Mouse (Mus musculus) thymus, postnatal 14 days (tissue): Measurements from ENCODE around the gene Btf3.

Experiments used
- DNase-seq: peaks from one replicate; pipeline ENCODE4 v3.0.0; 2021

Gene Btf3

GRCm38 (mm10) chr13:98336205-98336604 is 19.4 kb upstream of the Btf3 start:
- no peak for DNase-seq

- peak; percentile 45 for DNase-seq
Measured at GRCm38 (mm10) chr13:98332106-98332505, 15.3 kb upstream of the Btf3 start.

GRCm38 (mm10) chr13:98325034-98325433 is 8.2 kb upstream of the Btf3 start:
- no peak for DNase-seq

GRCm38 (mm10) chr13:98317911-98318310 is 1.1 kb upstream of the Btf3 start:
- no peak for DNase-seq

GRCm38 (mm10) chr13:98317246-98317677 is 456 bp upstream of the Btf3 start:
- DNase-seq = peak; percentile 13

GRCm38 (mm10) chr13:98316140-98316479 is 696 bp downstream of the Btf3 start:
- DNase-seq = no peak

- DNase-seq = no peak
Measured at GRCm38 (mm10) chr13:98315124-98315523, 1.7 kb downstream of the Btf3 start.

- DNase-seq = no peak
Measured at GRCm38 (mm10) chr13:98313631-98314030, 3.2 kb downstream of the Btf3 start.

GRCm38 (mm10) chr13:98311597-98311996 is 5.2 kb downstream of the Btf3 start:
- DNase-seq = no peak

- no peak for DNase-seq
Measured at GRCm38 (mm10) chr13:98308724-98309123, 8.1 kb downstream of the Btf3 start.

GRCm38 (mm10) chr13:98308004-98308403 is 8.8 kb downstream of the Btf3 start:
- DNase-seq = no peak

GRCm38 (mm10) chr13:98306852-98307475 is 9.8 kb downstream of the Btf3 start:
- DNase-seq = no peak

- no peak for DNase-seq
Measured at GRCm38 (mm10) chr13:98306393-98306792, 10.4 kb downstream of the Btf3 start.

GRCm38 (mm10) chr13:98305257-98305656 is 11.5 kb downstream of the Btf3 start:
- no peak for DNase-seq

- peak; percentile 63 for DNase-seq
Measured at GRCm38 (mm10) chr13:98298833-98299758, 17.7 kb downstream of the Btf3 start.

- no peak for DNase-seq
Measured at GRCm38 (mm10) chr13:98297883-98298482, 18.8 kb downstream of the Btf3 start.

GRCm38 (mm10) chr13:98296072-98296471 is 20.7 kb downstream of the Btf3 start:
- DNase-seq = no peak

- no peak for DNase-seq
Measured at GRCm38 (mm10) chr13:98291712-98292111, 25.1 kb downstream of the Btf3 start.

- DNase-seq = peak; percentile 6
Measured at GRCm38 (mm10) chr13:98290719-98291118, 26.1 kb downstream of the Btf3 start.

- no peak for DNase-seq
Measured at GRCm38 (mm10) chr13:98280990-98281650, 35.7 kb downstream of the Btf3 start.

GRCm38 (mm10) chr13:98279686-98280085 is 37.1 kb downstream of the Btf3 start, which contains the start of gene Gm21976:
Gm21976 (plus strand) TSS chr13:98279887.
- DNase-seq = no peak

GRCm38 (mm10) chr13:98277501-98277900 is 39.3 kb downstream of the Btf3 start:
- DNase-seq = no peak

GRCm38 (mm10) chr13:98276253-98276652 is 40.6 kb downstream of the Btf3 start:
- DNase-seq = no peak
